Mouse (Mus musculus) kidney, embryonic 15.5 days (tissue): ENCODE data around the gene Aqp3. TPM values are rescaled to one million over a fixed set of nuclear protein-coding genes. Genes with fewer than 3 reads are reported as not detected.

Source experiments
- ATAC-seq: fragments of 200-750 bp; cut with Nextera tagmentation; replicated peaks from 2 replicates; pipeline ENCODE4 v1.8.0; 2017; ENCODE audit warnings: moderate TSS enrichment; ENCODE audit not compliant: low FRiP score
- H3K27ac ChIP-seq: fragments of 300-500 bp; sonication (generic); 2 replicates; pipeline ENCODE4 v1.5.1; 2015; ENCODE audit warnings: mild to moderate bottlenecking, inconsistent platforms
- H3K27me3 ChIP-seq: fragments of 300-500 bp; sonication (generic); 2 replicates; pipeline ENCODE4 v1.6.1; 2015; ENCODE audit warnings: inconsistent platforms
- H3K36me3 ChIP-seq: fragments of 300-500 bp; sonication (generic); 2 replicates; pipeline ENCODE4 v1.6.1; 2015; ENCODE audit warnings: inconsistent platforms
- H3K4me1 ChIP-seq: fragments of 300-500 bp; sonication (generic); 2 replicates; pipeline ENCODE4 v1.6.1; 2015; ENCODE audit warnings: inconsistent platforms
- H3K4me2 ChIP-seq: fragments of 300-500 bp; sonication (generic); 2 replicates; pipeline ENCODE4 v1.6.1; 2015; ENCODE audit warnings: moderate library complexity, mild to moderate bottlenecking, inconsistent platforms
- H3K4me3 ChIP-seq: fragments of 300-500 bp; sonication (generic); replicated peaks from 2 replicates; pipeline ENCODE4 v1.5.1; 2015; ENCODE audit warnings: mild to moderate bottlenecking, inconsistent platforms
- H3K9ac ChIP-seq: fragments of 300-500 bp; sonication (generic); 2 replicates; pipeline ENCODE4 v1.6.1; 2015; ENCODE audit warnings: mild to moderate bottlenecking, inconsistent platforms
- H3K9me3 ChIP-seq: fragments of 300-500 bp; sonication (generic); replicated peaks from 2 replicates; pipeline ENCODE4 v1.6.1; 2016; ENCODE audit warnings: inconsistent platforms
- WGBS: fragments of 180-500 bp; shearing (Covaris S2); methylation state at CpG from one replicate; pipeline ENCODE4 v1.1.7; 2015; ENCODE audit warnings: mixed read lengths; 5-methylcytosine and 5-hydroxymethylcytosine counted together
- polyA plus RNA-seq: library from polyadenylated mRNA; unstranded; fragments of >200 nt; fragmentation: Nextera tagmentation; extraction: Ambion mirVana; gene quantifications from 2 replicates; pipeline ENCODE4 v1.2.1, GENCODE M21; 2015

The Aqp3 gene
- polyA plus RNA-seq, 1 experiment from 2014 or later, result 29.0 TPM

DNA sequence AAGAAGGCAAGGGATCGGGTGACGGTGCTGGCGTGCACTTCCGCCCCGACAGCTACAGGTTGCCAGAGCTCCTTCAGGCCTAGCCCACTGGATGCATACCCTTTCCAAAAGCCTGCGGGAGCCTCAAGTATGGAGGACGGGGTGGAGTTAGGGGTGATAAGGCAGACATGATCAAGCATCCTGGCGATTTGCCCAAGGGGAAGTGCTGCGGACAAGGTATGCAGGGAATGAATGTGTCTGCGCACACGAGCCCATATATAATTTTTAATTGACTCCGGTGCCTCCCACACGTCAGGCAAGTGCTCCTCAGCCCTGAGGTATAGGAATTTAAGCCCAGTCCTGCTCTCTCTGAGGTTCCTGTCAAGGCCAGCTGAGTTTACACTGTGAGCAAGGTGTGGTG lies 42.9 kb downstream of the Aqp3 start:
- Histone ChIP-seq H3K36me3 (no peaks in the 10 kb centered on the region), H3K9me3 (no peaks in the 10 kb centered on the region), H3K4me1 (peaks cover 36% of the 10 kb centered on the region), H3K4me3 (peak overlapping the region; percentile 11), H3K27me3 (no peaks in the 10 kb centered on the region), H3K4me2 (peak overlapping the region; percentile 46), H3K9ac (0 out of 2 replicates have a peak overlapping the region, but pooled peaks have one; percentile 19), H3K27ac (peak overlapping the region; percentile 81)
- peak; percentile 49 for ATAC-seq
- 16% methylated on average over 13 of the region's 13 CpGs for WGBS

DNA sequence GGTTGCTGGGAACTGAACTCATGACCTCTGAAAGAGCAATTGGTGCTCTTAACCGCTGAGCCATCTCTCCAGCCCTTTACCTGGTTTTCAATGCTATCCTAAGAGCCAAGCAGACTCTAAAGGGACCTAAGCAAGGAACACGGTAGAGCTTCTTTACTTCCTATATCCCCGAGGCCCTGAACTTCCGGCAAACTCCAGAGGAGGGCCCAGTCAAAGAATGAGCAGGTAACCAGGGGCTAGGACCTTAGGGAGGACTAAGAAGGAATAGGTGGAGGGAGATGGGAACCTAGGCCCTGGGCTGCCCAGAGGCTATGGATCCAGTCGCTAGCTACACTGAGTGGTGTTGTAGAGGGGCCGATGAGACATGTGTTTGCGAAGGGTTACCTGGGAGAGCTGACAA lies 46.2 kb downstream of the Aqp3 start:
- Histone ChIP-seq H3K4me3 (no peak overlapping the region), H3K27me3 (no peaks in the 10 kb centered on the region), H3K4me2 (no peak overlapping the region), H3K27ac (no peak overlapping the region), H3K36me3 (no peaks in the 10 kb centered on the region), H3K9ac (no peak overlapping the region), H3K4me1 (peaks cover 27% of the 10 kb centered on the region), H3K9me3 (no peaks in the 10 kb centered on the region)
- WGBS, result 80% methylated on average over 7 of the region's 7 CpGs
- no peak for ATAC-seq

DNA sequence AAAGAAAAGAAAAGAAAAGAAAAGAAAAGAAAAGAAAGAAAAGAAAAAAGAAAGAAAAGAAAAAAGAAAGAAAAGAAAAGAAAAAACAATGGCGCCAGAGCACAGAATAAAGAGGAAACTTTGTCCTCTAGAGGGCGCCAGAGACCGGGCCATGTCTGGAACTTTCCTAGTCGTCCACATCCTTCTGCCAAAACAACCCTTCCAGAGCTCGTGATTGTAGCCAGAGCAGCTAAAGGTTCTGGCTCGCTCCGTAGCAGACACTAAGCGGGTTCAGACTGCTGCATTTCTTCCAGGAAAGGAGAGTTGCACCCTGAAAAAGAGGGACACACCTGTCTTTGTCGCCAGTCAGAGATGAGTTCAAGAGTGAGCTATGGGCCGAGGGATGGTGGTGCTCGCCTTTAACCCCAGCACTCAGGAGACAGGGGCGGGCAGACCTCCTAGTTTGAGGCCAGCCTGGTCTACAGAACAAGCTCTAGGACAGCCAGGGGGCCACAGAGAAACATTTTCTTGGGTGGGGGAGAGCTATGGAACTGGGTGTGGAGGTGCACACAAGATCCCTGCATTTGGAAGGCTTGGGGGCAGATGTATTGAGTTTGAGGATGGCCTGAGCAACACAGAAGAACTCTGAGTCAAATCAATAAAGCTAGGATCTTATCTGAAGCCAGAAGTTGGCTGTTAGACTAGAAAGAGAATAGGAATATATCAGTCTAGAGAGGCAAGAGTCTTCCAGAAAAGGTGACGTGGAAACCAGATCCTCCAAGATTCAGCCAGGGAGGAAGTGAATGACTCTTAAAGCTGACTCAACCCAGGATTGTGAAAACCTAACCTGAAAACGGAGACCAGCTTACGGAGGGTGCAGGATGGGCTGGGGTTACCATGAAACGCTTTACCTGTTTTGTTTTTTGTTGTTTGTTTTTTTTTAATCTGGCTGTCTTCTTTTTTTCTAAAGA lies 47.0 kb downstream of the Aqp3 start:
- Histone ChIP-seq H3K27me3 (no peaks in the 10 kb centered on the region), H3K9me3 (no peaks in the 10 kb centered on the region), H3K4me3 (peak overlapping the region; percentile 20; the same call in 1 of the 2 replicates), H3K4me2 (peak overlapping the region; percentile 53), H3K4me1 (peaks cover 21% of the 10 kb centered on the region), H3K9ac (no peak overlapping the region), H3K36me3 (no peaks in the 10 kb centered on the region), H3K27ac (no peak overlapping the region)
- ATAC-seq, result 0 out of 2 replicates have a peak, but pooled peaks have one; percentile 30
- 33% methylated on average over 16 of the region's 16 CpGs for WGBS

DNA sequence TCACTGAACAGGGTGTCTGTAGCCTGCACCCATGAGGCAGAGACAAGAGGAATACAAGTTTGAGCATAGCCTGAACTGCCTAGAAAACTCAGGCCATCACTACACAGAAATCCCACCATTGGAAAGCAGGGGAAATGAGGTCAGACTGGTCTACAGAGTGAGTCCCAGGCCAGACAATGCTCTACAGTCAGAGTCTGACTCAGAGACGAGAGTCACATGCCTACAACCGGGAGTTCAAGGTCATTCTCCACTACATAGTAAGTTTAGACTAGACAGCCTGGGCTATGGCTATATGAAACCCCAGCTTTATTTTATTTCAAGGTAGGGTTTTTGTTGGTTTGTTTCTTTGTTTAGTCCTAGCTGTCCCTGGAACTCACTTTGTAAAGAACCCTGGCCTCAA lies 49.1 kb downstream of the Aqp3 start:
- Histone ChIP-seq H3K9me3 (no peaks in the 10 kb centered on the region), H3K4me1 (peaks cover 5% of the 10 kb centered on the region), H3K36me3 (no peaks in the 10 kb centered on the region), H3K27ac (no peak overlapping the region), H3K27me3 (no peaks in the 10 kb centered on the region), H3K4me3 (no peak overlapping the region), H3K9ac (no peak overlapping the region), H3K4me2 (no peak overlapping the region)
- no peak for ATAC-seq
- WGBS, result 67% methylated on average over 2 of the region's 2 CpGs

DNA sequence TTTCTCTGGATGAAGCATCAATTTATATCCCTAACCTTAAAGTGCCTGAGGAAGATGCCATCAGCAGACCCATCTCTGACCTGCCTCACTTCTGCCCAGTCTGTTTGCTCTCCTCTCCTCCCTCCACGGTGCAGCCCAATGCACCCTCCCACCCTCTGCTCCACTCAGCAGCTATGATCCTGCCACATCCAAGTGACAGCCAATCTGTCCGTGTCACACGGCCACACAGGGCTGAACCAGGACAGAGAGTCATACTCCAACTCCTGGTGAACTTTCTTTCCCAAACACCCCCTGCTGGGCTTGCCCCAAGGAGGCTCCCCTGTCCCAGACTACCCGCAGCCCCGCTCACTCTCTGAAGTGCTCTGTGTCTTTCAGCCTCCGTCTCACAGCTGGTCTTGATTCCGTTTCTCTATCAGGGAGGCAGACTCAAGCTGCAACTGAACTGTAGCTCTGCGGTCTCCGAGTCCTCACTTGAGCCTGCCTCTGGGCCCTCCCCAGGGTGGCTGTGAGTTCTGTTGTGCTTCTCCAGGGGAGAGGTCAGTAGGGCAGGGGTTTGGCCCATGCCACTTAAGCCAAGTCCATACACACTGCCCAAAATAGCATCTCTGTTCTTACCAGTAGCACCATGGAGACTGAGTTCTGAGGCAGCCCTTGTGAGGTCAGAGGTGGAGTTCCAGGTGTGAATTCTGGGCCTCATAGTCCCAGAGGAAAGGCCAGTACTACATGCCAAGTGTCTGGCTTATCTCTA lies 50.3 kb downstream of the Aqp3 start, which contains the start of gene Aqp7:
Aqp7 (minus strand) TSS at position 616 of the 748 bp plus-strand sequence.
- no peak within 1 kb of the TSS for H3K4me2 ChIP-seq
- 41% methylated on average over 9 of the region's 9 CpGs for WGBS
- H3K9me3 ChIP-seq, result no peaks in the 10 kb centered on the region

DNA sequence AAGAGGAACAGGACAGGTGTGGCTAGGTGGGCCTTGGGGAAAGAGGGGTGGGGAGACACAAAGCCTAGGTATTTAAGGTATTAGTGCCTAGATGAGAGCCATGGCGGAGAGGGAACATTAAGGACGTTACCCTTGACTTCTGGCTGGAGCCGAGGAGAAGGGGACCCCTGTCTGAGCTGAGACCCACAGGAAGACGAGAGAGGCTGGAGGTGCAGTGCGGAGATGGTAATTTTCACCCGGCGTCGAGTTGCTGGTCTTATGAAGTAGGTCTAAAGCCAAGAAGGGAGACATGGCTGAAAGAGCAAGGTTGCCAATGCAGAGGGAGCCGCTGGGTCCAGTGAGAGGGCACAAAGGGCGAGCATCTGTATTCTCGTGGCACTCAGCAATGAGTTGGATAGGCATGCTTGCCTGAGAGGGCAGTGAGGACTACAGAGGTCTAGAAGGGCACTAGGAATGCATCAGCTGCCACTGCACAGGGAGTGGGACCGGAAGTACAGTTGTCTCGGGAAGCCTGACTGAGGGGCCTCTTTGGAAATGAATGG lies 51.7 kb downstream of the Aqp3 start:
- H3K4me3 ChIP-seq, result no peak overlapping the region
- WGBS, result 78% methylated on average over 13 of the region's 13 CpGs
- no peak for ATAC-seq
- H3K27me3 ChIP-seq, result no peaks in the 10 kb centered on the region
- H3K4me1 ChIP-seq, result peaks cover 12% of the 10 kb centered on the region
- no peaks in the 10 kb centered on the region for H3K9me3 ChIP-seq
- H3K27ac ChIP-seq, result no peak overlapping the region
- H3K36me3 ChIP-seq, result no peaks in the 10 kb centered on the region
- no peak overlapping the region for H3K4me2 ChIP-seq
- no peak overlapping the region for H3K9ac ChIP-seq

More for the DNA sequence above, 50.3 kb downstream of the Aqp3 start, which contains the start of gene Aqp7:
- Histone ChIP-seq H3K4me3 (no peak within 1 kb of the TSS), H3K27ac (no peak within 1 kb of the TSS), H3K9ac (no peak within 1 kb of the TSS), H3K36me3 (no peaks in the 10 kb centered on the region), H3K4me1 (peaks cover 9% of the 10 kb centered on the region), H3K27me3 (no peaks in the 10 kb centered on the region)
- no peak for ATAC-seq

DNA sequence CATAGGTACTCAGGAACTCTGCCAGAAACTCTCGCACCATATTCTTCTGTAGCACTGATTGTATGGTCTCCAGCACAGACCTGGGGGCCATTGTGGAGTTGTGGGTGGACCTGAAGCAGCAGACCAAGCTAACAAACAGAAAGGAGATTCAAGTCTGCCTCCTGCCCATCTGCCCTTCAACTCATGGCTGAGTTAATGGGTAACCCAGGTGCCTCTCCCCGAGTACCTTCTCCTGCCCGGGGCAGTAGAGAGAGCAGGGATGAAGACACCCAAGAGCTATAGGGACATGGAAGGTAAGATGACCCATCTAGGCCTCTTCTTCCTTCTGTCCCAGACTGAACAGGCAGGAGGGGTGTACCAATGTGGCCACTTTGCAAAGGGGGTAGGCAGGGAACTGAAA lies 52.7 kb downstream of the Aqp3 start:
- WGBS, result 78% methylated on average over 3 of the region's 3 CpGs
- no peak for ATAC-seq
- Histone ChIP-seq H3K9me3 (no peaks in the 10 kb centered on the region), H3K27ac (no peak overlapping the region), H3K4me3 (no peak overlapping the region), H3K36me3 (no peaks in the 10 kb centered on the region), H3K27me3 (no peaks in the 10 kb centered on the region), H3K9ac (no peak overlapping the region), H3K4me1 (peaks cover 16% of the 10 kb centered on the region), H3K4me2 (no peak overlapping the region)

DNA sequence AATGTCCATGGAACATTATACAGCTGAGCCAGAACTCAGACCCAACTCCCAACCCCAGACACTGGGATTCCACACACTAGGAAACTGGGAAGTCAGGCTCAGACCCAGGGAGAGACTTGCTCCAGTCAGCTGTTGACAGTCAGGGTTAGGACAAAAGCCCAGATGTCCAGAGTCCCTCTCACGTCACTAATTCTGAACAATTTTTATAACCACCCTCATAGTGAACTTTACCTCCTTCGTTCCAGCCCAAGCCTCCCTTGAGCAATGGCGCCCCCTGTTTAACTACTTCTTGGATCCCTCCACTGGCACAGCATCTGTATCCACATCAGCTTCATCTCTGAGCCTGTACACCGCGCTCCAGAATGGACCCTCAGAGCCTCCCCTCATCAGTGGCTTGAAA lies 54.0 kb downstream of the Aqp3 start:
- ATAC-seq, result no peak
- no peak overlapping the region for H3K9ac ChIP-seq
- no peak overlapping the region for H3K4me2 ChIP-seq
- no peak overlapping the region for H3K4me3 ChIP-seq
- H3K27me3 ChIP-seq, result no peaks in the 10 kb centered on the region
- H3K27ac ChIP-seq, result no peak overlapping the region
- H3K36me3 ChIP-seq, result no peaks in the 10 kb centered on the region
- H3K4me1 ChIP-seq, result peaks cover 17% of the 10 kb centered on the region
- 77% methylated on average over 5 of the region's 5 CpGs for WGBS
- H3K9me3 ChIP-seq, result no peaks in the 10 kb centered on the region

DNA sequence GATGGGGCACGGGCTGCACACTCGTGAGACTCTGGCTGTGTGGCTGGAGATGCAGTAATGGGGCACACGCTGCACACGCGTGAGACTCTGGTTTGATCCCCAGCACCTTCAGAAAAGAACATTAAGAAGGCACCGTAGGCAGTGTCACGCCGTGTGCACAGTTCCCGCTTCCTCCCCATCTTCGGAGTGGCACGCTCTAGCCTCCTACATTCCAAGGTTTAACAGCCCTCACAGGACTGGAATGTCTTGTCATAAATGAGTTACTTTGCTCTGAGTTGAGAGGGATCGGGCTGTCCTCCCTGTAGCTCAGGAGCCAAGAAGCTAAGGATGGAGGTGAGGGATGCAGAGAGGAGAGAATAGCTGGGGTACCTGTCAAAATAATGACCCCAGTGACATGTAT lies 55.1 kb downstream of the Aqp3 start:
- H3K27ac ChIP-seq, result no peak overlapping the region
- peaks cover 17% of the 10 kb centered on the region for H3K4me1 ChIP-seq
- H3K36me3 ChIP-seq, result no peaks in the 10 kb centered on the region
- WGBS, result 45% methylated on average over 12 of the region's 12 CpGs
- no peaks in the 10 kb centered on the region for H3K9me3 ChIP-seq
- no peak overlapping the region for H3K4me3 ChIP-seq
- peak overlapping the region; percentile 12; the same call in 1 of the 2 replicates for H3K4me2 ChIP-seq
- no peaks in the 10 kb centered on the region for H3K27me3 ChIP-seq
- no peak overlapping the region for H3K9ac ChIP-seq
- ATAC-seq, result peak; percentile 55; the same call in 1 of the 2 replicates
